Mouse (Mus musculus) cerebellum, adult 9-11 months (tissue): ENCODE data around the gene Npr1.
A peak's percentile ranks its signal among the peaks of the same experiment; 100 is the strongest.

Source experiments
- DNase-seq: peaks from one replicate; pipeline ENCODE4 v3.0.0; 2022

The Npr1 gene

DNA sequence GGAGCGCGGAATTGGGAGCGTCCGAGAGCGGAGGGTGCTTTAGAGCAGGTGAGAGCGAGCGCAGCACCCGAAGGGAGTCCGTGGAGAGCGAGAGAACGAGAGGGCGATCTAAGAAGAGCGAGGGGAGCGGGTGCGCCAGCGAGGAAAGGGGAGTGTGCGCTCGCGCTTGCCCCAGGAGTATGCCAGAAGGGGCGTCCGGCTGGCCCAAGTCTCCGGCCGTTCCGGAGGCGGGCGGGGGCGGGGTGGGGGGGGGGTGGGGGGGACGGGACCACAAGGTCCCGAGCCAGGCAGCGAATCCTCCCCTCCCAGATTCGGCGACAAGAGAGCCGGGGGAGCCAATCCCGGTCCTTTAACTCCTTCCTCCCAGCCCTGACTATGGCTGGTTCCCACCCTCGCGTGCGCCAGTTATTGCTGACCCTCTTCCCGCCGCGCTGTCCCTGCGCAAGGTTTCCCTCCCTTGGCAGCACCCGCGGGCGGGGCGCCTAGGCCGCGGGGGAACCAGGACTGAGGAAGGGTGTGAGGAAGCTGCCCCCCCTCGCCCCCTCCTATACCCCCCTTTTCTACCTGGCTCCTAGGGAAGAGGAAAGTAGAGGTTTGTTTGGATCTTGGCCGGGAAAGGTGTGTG, at the start of gene Npr1:
Npr1 (minus strand) TSS at position 181 of the 625 bp plus-strand sequence.
- no peak for DNase-seq

- no peak for DNase-seq
These were observed 49.6 kb upstream of the Npr1 start for GRCm38 (mm10) chr3:90515242-90515641.

GRCm38 (mm10) chr3:90514691-90515090, 49.0 kb upstream of the Npr1 start:
- DNase-seq, result no peak

- peak; percentile 58 for DNase-seq
These were observed 48.3 kb upstream of the Npr1 start, which contains the start of the genes S100a1 and S100a13 for GRCm38 (mm10) chr3:90513796-90514590. Gene S100a1 (minus strand): TSS chr3:90514392. Gene S100a13 (plus strand): TSS chr3:90514435.

DNA sequence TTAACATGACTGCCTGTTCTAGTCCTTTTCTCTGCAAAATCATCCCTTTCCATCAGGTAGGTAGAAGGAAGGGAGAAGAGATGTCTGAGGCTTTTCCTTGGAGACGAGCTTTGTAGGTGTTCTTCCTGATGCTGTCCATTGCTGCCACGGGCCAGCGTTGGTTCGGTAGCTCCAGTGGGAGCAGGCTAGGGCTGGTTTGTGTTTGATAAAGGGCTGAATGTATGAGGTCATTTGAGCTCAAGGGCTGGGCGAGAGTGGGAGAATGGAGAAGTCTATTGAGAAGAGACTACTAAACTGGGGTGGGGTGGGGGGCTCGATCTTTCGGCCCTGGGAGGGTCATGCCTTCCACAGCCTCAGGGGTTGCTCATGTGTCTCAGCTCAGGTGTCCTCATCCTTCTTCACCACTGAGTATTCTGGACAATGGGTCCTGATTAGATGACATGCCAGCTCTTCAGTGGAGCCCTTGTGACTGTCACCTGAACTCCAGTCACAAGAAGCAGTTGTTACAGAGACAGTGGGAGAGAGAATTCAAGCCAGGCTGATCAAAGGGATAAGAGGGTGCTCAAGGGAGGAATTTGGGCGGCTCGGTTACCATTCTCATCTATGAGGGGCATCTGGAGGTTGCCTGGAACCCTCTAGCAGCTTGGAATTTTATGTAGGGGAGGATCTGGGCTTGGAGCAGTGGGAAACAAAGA, 47.4 kb upstream of the Npr1 start:
- DNase-seq, result no peak

GRCm38 (mm10) chr3:90512276-90512675, 46.6 kb upstream of the Npr1 start:
- DNase-seq, result no peak

DNA sequence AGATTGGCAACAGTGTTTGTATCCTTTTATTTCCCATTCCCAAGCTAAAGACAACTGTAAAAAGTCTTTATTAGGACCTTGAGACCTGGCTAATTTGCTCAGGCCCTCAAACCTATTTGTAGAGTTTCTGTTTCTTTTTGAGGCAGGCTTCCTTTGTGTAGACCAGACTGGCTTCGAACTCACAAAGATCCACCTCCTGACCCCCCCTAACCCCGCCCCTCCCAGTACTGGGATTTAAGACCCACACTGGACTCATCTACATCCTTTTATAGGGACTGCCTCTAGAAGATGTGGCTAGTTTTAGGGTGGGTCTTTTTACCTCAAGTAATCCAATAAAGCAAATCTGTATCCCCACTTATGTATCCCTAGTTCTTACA, 44.1 kb upstream of the Npr1 start:
- no peak for DNase-seq

- DNase-seq, result peak; percentile 99
These were observed 43.5 kb upstream of the Npr1 start, which contains the start of gene Chtop for GRCm38 (mm10) chr3:90508950-90509746. Gene Chtop (minus strand): TSS chr3:90509498.

- DNase-seq, result no peak
These were observed 42.8 kb upstream of the Npr1 start for GRCm38 (mm10) chr3:90508287-90508949.

GRCm38 (mm10) chr3:90506362-90506761, 40.7 kb upstream of the Npr1 start:
- no peak for DNase-seq

DNA sequence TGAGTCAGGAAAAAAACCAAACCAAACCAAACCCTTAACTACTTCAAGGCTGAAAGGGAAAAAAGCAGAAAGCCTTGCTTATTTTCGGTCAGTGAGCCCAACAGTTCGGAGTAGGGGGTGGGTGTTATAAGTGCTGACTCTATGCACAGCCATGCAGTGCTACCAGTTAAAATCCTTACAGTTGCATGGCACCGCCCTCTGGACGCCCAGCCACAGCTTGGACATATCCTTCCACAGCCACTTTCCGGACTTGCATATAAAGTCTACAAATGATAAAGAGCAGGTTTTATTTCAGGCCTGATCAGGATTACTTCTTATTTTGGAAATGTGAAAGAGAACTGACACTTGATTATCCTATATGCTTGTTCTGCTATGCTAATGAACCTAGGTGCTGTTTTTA, 39.5 kb upstream of the Npr1 start:
- no peak for DNase-seq

DNA sequence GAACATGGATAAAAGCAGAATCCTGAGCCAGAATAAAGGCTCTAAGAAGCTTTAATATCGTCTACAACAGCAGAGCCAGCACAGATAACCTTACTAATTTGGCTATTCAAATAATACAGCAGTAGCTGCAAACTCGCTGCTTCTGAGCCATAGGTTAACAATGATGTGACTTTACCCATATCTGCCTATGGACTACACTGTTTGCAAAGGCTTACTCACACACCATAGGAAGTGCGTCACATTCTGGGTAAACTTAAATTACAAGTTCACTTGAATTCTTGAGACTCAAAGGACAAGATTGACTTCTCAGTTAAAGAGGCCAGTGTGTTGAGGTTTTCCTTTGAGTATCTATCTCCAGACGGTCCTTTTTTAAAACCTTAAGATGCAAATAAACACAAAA, 37.8 kb upstream of the Npr1 start:
- no peak for DNase-seq

DNA sequence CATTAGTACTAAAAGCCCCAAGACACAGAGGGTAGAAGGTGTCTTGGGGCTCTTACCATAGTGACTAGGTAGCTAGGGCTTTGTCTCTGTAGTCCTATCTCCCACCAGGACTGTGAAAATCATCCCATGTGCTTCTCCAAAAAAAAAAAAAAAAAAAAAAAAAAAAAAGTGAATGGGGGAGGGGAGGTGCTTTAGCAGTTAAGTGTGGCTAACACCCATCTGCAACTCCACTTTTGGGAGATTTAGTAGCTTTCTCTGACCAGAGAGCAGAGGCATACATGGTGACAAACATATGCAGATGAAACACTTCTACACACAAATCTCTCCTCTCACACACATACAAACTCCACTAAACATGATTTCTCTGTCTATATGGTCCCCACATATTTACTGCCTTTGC, 31.9 kb upstream of the Npr1 start:
- DNase-seq, result no peak

- no peak for DNase-seq
These were observed 30.3 kb upstream of the Npr1 start for GRCm38 (mm10) chr3:90495850-90496525.

GRCm38 (mm10) chr3:90493831-90494540, 28.3 kb upstream of the Npr1 start:
- no peak for DNase-seq

DNA sequence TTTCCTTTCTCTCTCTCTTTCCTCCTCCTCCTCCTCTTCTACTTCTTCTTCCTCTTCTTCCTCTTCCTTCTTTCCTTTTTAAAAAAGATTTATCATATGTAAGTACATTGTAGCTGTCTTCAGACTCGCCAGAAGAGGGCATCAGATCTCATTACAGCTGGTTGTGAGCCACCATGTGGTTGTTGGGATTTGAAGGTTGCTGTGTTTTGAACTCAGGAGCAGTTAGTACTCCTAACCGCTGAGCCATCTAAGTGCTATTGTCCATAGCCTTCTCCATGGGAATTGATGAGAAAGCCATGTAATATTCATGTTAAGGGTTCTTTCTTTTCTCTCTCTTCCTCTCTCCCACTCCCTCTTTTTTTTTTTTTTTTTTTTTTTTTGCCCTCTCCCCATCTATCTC, 25.7 kb upstream of the Npr1 start:
- DNase-seq, result peak; percentile 61

- peak; percentile 94 for DNase-seq
These were observed 25.1 kb upstream of the Npr1 start, which contains the start of gene Snapin for GRCm38 (mm10) chr3:90490696-90491256. Gene Snapin (minus strand): TSS chr3:90491033.

DNA sequence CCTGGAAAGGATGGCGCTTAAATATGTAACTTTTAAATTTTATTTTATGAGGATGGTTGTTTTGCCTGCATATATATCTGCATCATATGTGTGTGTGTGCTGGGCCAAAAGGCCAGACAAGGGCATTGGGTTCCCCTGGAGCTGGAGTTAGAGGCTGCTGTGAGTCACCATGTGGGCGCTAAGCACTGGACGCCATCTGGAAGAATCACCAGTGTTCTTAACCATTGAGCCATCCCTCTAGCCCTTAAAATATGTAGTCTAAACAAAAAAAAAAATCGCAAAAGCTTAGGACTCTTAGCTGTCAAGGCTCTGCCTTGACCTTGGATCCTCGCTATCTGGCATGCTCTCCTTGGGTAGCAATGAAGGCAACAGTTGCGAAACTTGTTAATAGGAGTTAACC, 22.9 kb upstream of the Npr1 start:
- no peak for DNase-seq

DNA sequence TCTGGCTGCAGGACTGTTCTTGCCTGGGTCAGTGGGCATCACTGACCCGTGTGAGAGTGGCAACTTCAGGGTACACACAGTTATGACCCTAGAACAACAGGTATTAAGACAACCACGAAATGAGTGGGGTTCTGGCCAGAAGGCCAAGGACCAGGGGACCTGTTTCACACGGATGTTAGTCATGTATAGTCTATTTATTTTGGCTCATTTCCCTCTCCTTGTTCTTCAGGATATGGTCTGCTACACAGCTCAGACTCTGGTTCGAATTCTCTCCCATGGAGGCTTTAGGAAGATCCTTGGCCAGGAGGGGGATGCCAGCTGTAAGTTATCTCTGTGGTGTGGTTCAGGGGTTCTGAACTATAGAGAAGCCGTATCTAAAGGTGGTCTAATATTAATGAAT, 21.3 kb upstream of the Npr1 start:
- DNase-seq, result no peak

DNA sequence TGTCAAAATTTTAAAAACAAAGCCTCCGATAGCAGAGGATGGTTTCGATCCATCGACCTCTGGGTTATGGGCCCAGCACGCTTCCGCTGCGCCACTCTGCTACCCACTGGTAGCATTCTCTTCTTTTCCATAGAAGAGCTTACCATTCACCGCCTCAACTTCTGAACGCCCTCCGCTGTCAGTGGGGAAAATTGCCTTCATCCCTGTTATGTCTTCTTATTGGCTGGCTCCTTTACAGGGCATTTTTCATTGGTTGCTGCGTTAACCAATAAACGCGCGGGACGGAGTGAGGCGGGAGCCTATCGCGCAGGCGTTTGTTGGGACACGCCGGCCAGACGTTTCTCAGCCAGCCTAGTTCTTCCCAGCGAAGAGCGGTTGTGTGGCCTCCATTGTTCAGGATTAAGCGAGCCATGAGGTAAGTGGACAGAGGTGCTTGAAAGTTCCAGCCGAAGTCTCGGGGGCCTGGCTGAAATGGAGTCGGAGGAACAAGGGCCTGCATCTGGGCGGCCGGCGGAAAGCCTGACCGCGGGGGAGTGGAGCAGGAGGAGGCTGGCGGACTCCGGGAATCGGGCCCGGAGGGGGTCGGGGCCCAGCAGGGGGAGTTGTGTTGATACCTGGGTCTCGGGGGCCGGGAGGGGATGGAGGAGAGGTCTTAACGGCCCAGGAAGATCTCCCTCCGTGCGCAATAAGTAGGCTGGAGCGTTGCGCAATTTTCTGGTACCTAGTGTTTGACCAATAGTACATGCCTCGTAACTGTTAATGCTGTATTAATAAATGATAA, 10.4 kb upstream of the Npr1 start, which contains the start of gene Ilf2:
Ilf2 (plus strand) TSS at position 296 of the 781 bp plus-strand sequence.
- peak; percentile 98 for DNase-seq
